Mouse (Mus musculus) lung, embryonic 16.5 days (tissue): Measurements from ENCODE around the gene Cdkn3. TPM values are rescaled to one million over a fixed set of nuclear protein-coding genes. Genes with fewer than 3 reads are reported as not detected.
"Not testable (repeated sequence)": the region's sequence is repeated elsewhere in the genome, so short reads cannot be mapped to it uniquely, and the experiment has no call there.

Experiments used
- ATAC-seq: fragments of 200-750 bp; cut with Nextera tagmentation; 2 replicates; pipeline ENCODE4 v1.8.0; 2017; ENCODE audit warnings: low read depth, mild to moderate bottlenecking, moderate library complexity
- H3K27ac ChIP-seq: fragments of 300-500 bp; sonication (generic); 2 replicates; pipeline ENCODE4 v1.5.1; 2014; ENCODE audit warnings: mild to moderate bottlenecking, control low read depth, low read length
- H3K27me3 ChIP-seq: fragments of 300-500 bp; sonication (generic); 2 replicates; pipeline ENCODE4 v1.6.1; 2014; ENCODE audit warnings: low read depth, low read length, mixed read lengths; ENCODE audit not compliant: control insufficient read depth, insufficient read depth
- H3K36me3 ChIP-seq: fragments of 300-500 bp; sonication (generic); 2 replicates; pipeline ENCODE4 v1.6.1; 2014; ENCODE audit warnings: low read length; ENCODE audit not compliant: control insufficient read depth, insufficient read depth
- H3K4me1 ChIP-seq: fragments of 300-500 bp; sonication (generic); replicated peaks from 2 replicates; pipeline ENCODE4 v1.6.1; 2014; ENCODE audit warnings: low read length, mixed read lengths; ENCODE audit not compliant: control insufficient read depth, insufficient read depth
- H3K4me2 ChIP-seq: fragments of 300-500 bp; sonication (generic); 2 replicates; pipeline ENCODE4 v1.6.1; 2014; ENCODE audit warnings: low read depth, low read length, control low read depth
- H3K4me3 ChIP-seq: fragments of 300-500 bp; sonication (generic); 2 replicates; pipeline ENCODE4 v1.5.1; 2014; ENCODE audit warnings: mild to moderate bottlenecking, low read length, control low read depth
- H3K9ac ChIP-seq: fragments of 300-500 bp; sonication (generic); 2 replicates; pipeline ENCODE4 v1.6.1; 2014; ENCODE audit warnings: low read length, control low read depth
- H3K9me3 ChIP-seq: fragments of 300-500 bp; sonication (generic); 2 replicates; pipeline ENCODE4 v1.6.1; 2016; ENCODE audit warnings: low read length; ENCODE audit not compliant: control insufficient read depth
- WGBS: fragments of 180-500 bp; shearing (Covaris S2); extraction: QIAGEN DNeasy Blood & Tissue Kit; methylation state at CpG from one replicate; pipeline ENCODE4 v1.1.7; 2014; 5-methylcytosine and 5-hydroxymethylcytosine counted together
- polyA plus RNA-seq: library from polyadenylated mRNA; unstranded; fragments of >200 nt; fragmentation: Nextera tagmentation; extraction: Ambion mirVana; gene quantifications from 2 replicates; pipeline ENCODE4 v1.2.1, GENCODE M21; 2015

The Cdkn3 gene
- polyA plus RNA-seq, 1 experiment from 2014 or later = 73.6 TPM

GRCm38 (mm10) chr14:46816916-46817622 lies 56.7 kb downstream of the Cdkn3 start:
- H3K4me3 ChIP-seq = no peak overlapping the region
- H3K27me3 ChIP-seq = no peaks in the 10 kb centered on the region
- H3K4me2 ChIP-seq = no peak overlapping the region
- WGBS = 93% methylated on average over 8 of the region's 8 CpGs
- ATAC-seq = no peak
- H3K4me1 ChIP-seq = peaks cover 10% of the 10 kb centered on the region
- H3K9ac ChIP-seq = no peak overlapping the region
- H3K27ac ChIP-seq = no peak overlapping the region
- no peaks in the 10 kb centered on the region for H3K9me3 ChIP-seq
- peaks cover 22% of the 10 kb centered on the region for H3K36me3 ChIP-seq

DNA sequence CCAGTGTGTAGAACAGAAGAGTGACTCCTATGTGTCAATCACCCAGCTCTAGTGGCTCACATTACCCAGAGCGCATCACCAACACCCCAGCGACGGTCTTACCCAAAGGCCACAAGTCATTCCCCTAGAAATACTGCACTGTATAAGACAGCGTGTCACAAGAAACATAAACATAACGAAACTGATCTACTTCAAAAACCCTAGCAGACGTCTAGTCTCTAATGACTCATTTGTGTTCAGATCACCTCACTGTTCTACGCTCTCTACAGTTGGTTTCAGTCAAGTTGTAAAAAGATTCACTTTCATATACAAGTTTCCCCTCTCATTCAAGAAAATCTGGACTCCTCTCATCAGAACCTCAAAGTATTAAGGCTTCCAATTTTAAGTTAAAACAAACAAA lies 58.4 kb downstream of the Cdkn3 start:
- H3K27ac ChIP-seq = no peak overlapping the region
- no peak overlapping the region for H3K4me2 ChIP-seq
- no peak overlapping the region for H3K9ac ChIP-seq
- WGBS = 79% methylated on average over 7 of the region's 7 CpGs
- peaks cover 3% of the 10 kb centered on the region for H3K27me3 ChIP-seq
- peaks cover 12% of the 10 kb centered on the region for H3K4me1 ChIP-seq
- no peak overlapping the region for H3K4me3 ChIP-seq
- H3K36me3 ChIP-seq = peaks cover 19% of the 10 kb centered on the region
- no peaks in the 10 kb centered on the region for H3K9me3 ChIP-seq
- ATAC-seq = no peak

DNA sequence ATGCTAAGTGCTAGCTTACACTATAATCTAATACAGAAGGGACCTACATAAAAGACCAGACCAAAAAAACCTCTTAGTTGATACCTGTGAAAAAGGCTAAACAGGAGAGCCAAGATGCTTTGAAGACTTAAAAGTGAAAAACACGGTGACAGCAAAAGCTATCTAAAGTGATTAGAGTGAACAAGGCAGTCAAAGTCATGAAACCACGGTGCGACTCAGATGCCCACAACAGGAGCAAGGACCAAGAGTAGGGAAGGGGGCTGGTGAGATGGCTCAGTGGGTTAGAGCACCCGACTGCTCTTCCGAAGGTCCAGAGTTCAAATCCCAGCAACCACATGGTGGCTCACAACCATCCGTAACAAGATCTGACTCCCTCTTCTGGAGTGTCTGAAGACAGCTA lies 59.6 kb downstream of the Cdkn3 start:
- not testable (repeated sequence) for H3K4me2 ChIP-seq, H3K9ac ChIP-seq, H3K27me3 ChIP-seq, H3K9me3 ChIP-seq, ATAC-seq, H3K27ac ChIP-seq, H3K4me3 ChIP-seq
- peaks cover 12% of the 10 kb centered on the region for H3K4me1 ChIP-seq
- 89% methylated on average over 5 of the region's 6 CpGs for WGBS
- H3K36me3 ChIP-seq = peaks cover 15% of the 10 kb centered on the region

Other genes with a start within 250 kb of the Cdkn3 start
- gene Cnih1, start 27.9 kb downstream of the Cdkn3 start, polyA plus RNA-seq = 169 and 171 TPM in 2 replicates
- 68.6 and 74.9 TPM in 2 replicates for gene Gmfb, start 61.7 kb downstream of the Cdkn3 start, polyA plus RNA-seq
- 48.1 and 49.0 TPM in 2 replicates for gene Cgrrf1, start 71.6 kb downstream of the Cdkn3 start, polyA plus RNA-seq
- gene Samd4, start 122.3 kb downstream of the Cdkn3 start, polyA plus RNA-seq = 6.2 and 6.6 TPM in 2 replicates